Mouse (Mus musculus) activated CD4-positive, CD25-positive, alpha-beta regulatory T cell (primary cell): ENCODE measurements around the gene Trem1. TPM values are rescaled to one million over a fixed set of nuclear protein-coding genes. Genes with fewer than 3 reads are reported as not detected.

Experiments used
- polyA plus RNA-seq, 2 experiments: library from polyadenylated mRNA; unstranded; fragments of 100-300 nt; shearing (Covaris generic); gene quantifications; one replicate each; pipeline ENCODE4 v1.2.1; 2017

The Trem1 gene
- polyA plus RNA-seq, result under 1 TPM in 1 of 2 experiments, not detected in 1; 0.07 TPM

DNA sequence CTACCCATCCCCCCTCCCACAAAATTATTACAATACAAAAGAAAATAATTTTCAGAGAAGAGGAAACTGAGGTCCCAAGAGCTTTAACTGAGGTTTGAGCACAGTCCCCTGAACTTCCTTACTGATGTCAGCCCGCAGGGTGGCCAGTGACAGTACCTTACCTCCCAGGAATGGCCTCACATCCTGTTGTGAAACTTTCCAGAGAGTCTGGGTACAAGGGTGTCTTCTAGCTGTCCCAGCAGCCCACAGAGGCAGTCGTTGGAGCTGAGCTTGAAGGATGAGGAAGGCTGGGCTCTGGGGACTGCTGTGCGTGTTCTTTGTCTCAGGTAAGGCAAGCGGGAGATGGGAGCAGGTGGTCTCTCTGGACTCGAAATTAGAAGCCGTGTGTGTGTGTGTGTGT lies at the start of gene Trem1:
Gene Trem1 (plus strand): TSS at position 251 of the 400 bp plus-strand sequence.

GRCm38 (mm10) chr17:48247221-48247928 lies 14.8 kb downstream of the Trem1 start, which contains the start of gene Trem3:
Gene Trem3 (plus strand): TSS chr17:48247777.

DNA sequence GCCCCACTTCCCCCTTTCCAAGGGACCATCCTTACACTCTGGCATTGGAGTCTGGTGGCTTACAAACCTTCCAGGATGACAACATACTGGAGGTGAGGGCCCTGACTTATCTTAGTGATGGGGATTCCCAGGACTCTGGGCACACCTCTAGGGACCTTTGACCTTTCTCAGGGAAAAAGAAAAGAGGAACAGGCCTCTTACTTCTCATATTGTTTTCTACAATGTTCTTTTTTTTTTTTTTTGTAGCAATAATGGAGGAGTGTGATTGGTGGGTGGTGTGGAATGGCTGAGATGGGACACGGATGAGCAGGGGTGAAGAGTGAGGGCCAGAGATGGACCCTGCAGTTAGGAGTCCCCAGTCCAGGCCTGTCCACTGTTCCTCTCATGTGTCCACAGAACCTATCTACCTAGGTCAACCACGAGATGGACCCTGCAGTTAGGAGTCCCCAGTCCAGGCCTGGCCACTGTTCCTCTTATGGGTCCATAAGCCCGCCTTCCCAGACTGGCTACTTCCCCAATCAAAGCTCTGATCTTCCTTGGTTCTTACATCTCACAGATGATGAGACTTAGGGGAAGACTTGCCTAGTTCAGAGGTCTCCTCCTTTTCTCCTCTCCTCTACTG lies 31.3 kb downstream of the Trem1 start, which contains the start of gene Treml4:
Gene Treml4 (plus strand): TSS at position 555 of the 622 bp plus-strand sequence.

Other genes starting within 250 kb of the Trem1 start
- not detected for gene 1700122O11Rik, start 194.5 kb upstream of the Trem1 start, polyA plus RNA-seq
- not detected for gene 1700067P10Rik, start 143.4 kb upstream of the Trem1 start, polyA plus RNA-seq
- under 1 TPM in 1 of 2 experiments, not detected in 1; 0.23 TPM for gene 9830107B12Rik, start 86.5 kb upstream of the Trem1 start, polyA plus RNA-seq
- gene A530064D06Rik, start 65.5 kb upstream of the Trem1 start, polyA plus RNA-seq, result under 1 TPM in 1 of 2 experiments, not detected in 1; 0.31 TPM
- gene Trem3, start 15.0 kb downstream of the Trem1 start, polyA plus RNA-seq, result not detected
- gene Treml4, start 31.5 kb downstream of the Trem1 start, polyA plus RNA-seq, result 1 to 10 TPM in 1 of 2 experiments, under 1 TPM in 1; 0.97 to 2.1 TPM
- gene Treml2, start 66.7 kb downstream of the Trem1 start, polyA plus RNA-seq, result 10 to 100 TPM; 15.6 to 38.8 TPM
- 1 to 10 TPM; 3.0 to 4.3 TPM for gene B430306N03Rik, start 83.4 kb downstream of the Trem1 start, polyA plus RNA-seq
- gene Trem2, start 113.6 kb downstream of the Trem1 start, polyA plus RNA-seq, result under 1 TPM in 1 of 2 experiments, not detected in 1; 0.22 TPM
- under 1 TPM in 1 of 2 experiments, not detected in 1; 0.42 TPM for gene Treml1, start 127.1 kb downstream of the Trem1 start, polyA plus RNA-seq
- 1 to 10 TPM; 4.5 to 8.6 TPM for gene Nfya, start 177.1 kb downstream of the Trem1 start, polyA plus RNA-seq
- 10 to 100 TPM; 57.9 to 80.4 TPM for gene Oard1, start 177.2 kb downstream of the Trem1 start, polyA plus RNA-seq
- 10 to 100 TPM; 15.0 to 22.1 TPM for gene Apobec2, start 200.2 kb downstream of the Trem1 start, polyA plus RNA-seq
- 1 to 10 TPM in 1 of 2 experiments, under 1 TPM in 1; 0.36 to 2.0 TPM for gene Tspo2, start 218.8 kb downstream of the Trem1 start, polyA plus RNA-seq
- 10 to 100 TPM; 37.7 to 43.4 TPM for gene Unc5cl, start 222.1 kb downstream of the Trem1 start, polyA plus RNA-seq